Mouse (Mus musculus): Measurements from ENCODE around the gene Btbd8.

DNA sequence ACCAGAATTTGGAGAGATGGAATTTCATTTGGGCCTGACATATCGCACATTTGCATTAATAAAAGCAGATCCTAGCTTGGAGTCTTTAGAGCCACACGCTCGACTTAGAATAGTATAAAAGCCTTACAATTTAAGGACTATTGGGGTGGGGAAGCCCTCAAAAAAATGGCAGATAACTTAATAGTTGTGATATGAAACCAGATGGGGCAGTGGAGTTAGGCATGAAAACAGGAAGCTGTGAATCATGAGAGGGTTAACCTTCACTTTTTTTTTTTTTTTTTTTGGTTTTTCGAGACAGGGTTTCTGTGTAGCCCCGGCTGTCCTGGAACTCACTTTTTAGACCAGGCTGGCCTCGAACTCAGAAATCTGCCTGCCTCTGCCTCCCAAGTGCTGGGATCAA is 1.6 kb upstream of the Btbd8 start:
- no peak for TF ChIP-seq CTCF (IDR thresholded peaks at IDR 0.05; ENCODE audit: low read depth, low read length)
- no peak for TF ChIP-seq POLR2A (IDR thresholded peaks at IDR 0.05; ENCODE audit: borderline replicate concordance, low read depth, low read length)
